Mouse (Mus musculus): Measurements from ENCODE around the gene Samm50.

Gene Samm50

GRCm38 (mm10) chr15:84212031-84212755, 20.2 kb downstream of the Samm50 start:
- peak; percentile 76 to 78 for DNase-seq

GRCm38 (mm10) chr15:84212756-84213105, 20.7 kb downstream of the Samm50 start:
- DNase-seq, result no peak

- DNase-seq, result no peak
These were observed 21.2 kb downstream of the Samm50 start for GRCm38 (mm10) chr15:84213162-84213739.

DNA sequence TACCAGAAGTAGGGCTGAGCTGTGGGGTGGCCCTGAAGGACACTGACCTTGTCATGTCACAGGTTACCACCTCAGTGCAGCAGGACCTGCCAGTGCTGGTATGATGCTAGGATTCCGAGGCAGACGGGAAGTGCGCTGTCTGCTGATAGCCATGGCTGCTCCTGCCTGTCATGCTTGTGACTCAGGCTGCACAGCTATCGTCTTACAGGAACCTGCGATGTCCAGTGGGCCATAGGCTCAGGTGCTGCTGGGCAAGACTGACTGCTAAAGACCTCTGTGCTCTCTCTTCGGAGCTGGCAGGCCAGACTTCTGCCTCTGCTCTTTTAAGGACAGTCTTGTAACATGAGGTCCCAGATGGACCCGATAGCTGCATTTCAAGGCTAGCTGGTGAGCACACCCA, 22.4 kb downstream of the Samm50 start:
- no peak for DNase-seq

GRCm38 (mm10) chr15:84215273-84215672, 23.2 kb downstream of the Samm50 start:
- DNase-seq, result no peak

- DNase-seq, result no peak
These were observed 24.0 kb downstream of the Samm50 start for GRCm38 (mm10) chr15:84216026-84216425.

DNA sequence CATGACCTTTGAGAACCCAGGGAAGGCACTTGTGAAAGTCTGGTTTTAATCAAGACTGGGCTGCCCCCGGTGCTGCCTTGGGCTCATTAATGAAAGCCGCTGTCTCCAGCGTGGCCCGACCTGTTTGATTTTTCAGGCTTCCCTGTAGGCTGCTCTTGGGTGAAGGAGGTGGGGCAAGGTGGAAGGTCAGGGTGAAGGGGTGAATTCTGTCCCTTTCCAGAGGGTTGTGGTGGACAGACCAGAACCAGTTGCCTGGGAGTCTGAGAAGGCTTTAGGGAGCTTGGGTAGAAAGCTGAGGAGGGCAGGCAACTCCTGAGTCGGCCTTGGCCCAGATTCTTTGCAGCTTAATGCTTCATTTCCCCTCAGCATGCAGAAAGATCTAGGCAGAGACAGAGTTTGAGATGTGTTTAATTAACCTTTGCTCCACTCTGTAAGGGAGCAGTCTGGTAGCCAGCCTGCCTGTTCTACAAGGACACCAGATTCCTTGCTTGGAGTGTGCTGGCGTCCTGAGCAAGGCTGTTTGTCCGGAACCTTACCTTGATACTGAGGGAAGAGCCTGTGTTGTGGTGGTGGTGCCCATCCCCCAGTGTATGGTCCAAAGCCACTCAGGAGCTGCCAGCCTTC, 24.5 kb downstream of the Samm50 start:
- no peak for DNase-seq

DNA sequence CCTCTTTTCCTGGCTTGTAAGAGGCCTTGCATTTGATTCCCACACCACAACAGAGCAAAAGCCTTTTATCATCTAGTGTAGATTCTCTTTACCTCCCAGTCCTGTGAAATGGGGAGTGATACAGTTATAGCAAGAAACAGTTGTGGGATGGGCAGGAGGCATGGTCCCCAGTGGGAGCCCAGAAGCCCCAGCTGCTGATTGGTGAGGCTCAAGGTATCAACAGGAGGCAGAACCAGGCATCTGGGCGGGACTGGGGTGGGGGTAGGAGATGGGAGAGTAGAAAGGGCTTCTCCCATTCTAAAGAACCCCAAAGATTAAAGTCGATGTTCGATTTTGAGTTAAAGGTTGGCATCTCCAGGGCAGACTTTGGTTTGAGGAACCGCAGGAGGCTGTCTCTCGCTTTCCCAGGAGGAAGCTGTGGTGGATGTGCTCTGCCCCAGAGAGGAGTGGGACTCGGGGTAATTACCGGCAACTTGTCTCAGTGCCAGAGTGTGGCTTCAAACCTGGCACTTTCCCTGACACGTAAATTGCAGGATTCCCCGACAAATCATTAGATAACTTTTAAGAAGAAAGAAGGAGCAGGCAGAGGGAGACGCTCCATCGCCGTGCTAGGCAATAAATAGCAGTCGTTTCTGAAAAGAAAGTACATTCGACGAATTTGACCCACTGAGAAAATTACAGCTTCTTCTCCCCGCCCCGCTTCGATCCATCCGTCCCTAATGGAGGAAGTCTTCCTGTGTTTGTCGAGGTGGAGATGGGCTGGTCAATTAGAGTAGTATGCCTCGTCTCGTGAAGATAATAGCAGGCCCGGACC, 26.1 kb downstream of the Samm50 start:
- DNase-seq, result no peak

DNA sequence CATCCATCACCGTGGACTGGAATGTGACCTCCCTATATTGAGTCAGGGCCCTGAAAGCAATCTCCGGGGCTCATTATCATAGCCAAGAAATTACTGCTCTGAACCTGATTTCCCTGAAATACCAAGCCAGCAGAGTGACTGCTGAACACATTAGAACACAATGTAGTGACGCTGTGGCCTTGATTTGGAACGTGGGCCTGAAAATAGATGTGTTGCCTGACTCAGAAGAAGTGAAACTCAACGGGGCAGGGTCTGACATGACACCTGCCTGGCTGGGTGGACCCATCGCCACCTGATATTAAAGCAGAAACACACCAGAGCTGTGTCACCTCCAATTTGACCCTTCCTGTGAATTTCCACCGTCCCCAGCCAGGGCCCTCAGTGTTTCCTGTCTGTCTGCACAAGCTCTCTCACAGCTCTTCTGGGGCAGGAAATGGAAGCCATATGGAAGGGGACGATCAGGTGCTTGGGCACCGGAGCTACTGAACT, 26.8 kb downstream of the Samm50 start:
- DNase-seq, result no peak

- no peak for DNase-seq
These were observed 29.5 kb downstream of the Samm50 start for GRCm38 (mm10) chr15:84221539-84221938.

- no peak for DNase-seq
These were observed 31.4 kb downstream of the Samm50 start for GRCm38 (mm10) chr15:84223423-84223822.

DNA sequence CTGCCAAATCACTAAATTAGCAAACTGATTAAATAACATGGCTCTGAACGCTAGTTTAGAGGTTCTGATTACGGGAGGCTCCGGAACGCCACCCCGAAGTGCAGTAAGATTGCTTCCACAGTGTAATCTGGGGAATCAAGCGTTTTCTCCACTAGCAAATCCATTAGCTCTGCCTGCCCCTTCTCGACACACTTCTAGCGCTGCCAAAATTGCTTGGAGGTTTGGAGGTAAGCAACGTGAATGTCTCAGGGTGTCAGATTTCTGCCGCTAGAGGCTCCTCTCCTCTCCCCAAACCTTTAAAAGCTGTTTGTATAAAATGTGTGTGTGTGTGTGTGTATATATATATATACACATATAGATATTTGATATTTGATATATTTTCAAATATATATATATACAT, 32.7 kb downstream of the Samm50 start:
- no peak for DNase-seq

GRCm38 (mm10) chr15:84226918-84227317, 34.9 kb downstream of the Samm50 start:
- no peak for DNase-seq

- no peak for DNase-seq
These were observed 38.6 kb downstream of the Samm50 start for GRCm38 (mm10) chr15:84230661-84231060.

DNA sequence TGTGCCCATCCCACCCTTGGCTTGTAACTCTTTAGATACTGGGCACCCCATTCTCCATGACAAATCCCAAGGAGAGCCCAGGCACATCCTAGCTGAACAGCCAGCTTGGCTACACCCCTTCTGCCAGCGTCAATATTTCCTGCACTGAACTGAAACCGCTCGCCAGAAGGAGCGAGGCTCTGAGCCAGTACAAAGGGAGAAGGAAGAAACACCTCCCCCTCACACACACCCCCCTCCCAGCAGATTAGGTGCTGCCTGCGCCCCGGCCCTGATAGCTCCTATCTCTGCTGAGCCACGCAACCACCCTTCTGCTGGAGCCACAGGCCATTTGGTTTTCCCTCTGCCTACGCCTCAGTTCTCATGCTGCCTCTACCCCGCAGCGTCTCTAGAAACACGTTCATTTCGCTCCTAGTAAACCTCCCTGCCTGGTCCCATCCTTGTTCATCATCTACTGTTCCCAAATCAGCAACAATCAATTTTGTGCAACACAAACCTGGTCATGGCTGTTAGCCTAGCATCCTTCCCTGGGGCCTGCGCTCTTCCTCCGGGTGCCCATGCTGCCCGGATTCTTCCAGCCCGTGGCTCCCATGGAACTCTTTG, 39.2 kb downstream of the Samm50 start:
- no peak for DNase-seq

GRCm38 (mm10) chr15:84231721-84232561, 39.9 kb downstream of the Samm50 start, which contains the start of gene Parvb:
Parvb (plus strand) TSS chr15:84232043.
- no peak for DNase-seq

- DNase-seq, result no peak
These were observed 40.6 kb downstream of the Samm50 start for GRCm38 (mm10) chr15:84232609-84233008.

DNA sequence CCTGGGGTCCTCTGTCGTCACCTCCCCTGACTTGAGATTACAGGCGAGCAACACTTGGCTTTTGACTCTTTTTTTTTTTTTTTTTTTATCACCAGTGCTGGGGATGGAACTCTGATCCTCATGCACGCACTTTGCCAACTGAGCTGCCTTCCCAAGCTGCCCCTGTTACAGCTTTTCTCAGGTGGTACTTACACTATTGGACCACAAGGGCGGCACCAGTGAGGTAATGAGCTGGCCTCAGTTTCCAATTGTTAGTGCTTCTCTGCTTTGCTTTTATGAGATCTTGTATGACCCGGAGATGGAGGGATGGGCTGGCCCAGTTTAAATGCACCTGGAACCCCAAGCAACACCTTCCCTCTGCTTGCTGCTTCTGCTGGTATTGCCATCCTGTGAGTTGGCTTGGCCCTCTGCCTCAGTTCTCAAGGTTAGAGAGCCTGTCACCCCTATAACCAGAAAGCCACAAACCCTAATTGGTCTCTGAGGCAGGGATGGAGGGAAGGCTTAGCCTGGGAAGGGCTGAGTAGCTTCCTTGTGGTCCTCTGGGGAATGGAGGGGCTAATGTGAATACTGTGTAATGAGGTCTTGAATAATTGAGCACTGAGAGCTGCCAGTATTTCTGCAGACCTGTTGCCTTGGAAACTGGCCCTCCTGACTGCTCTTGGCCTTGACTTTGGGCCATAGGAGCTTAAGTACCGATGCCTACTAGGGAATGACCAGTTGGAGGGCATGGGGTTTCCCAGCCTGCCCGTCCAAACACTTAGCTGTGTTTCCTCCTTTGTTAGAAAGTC, 42.9 kb downstream of the Samm50 start:
- no peak for DNase-seq

- no peak for DNase-seq
These were observed 43.6 kb downstream of the Samm50 start for GRCm38 (mm10) chr15:84235646-84236045.

- no peak for DNase-seq
These were observed 46.5 kb downstream of the Samm50 start for GRCm38 (mm10) chr15:84238552-84238951.

DNA sequence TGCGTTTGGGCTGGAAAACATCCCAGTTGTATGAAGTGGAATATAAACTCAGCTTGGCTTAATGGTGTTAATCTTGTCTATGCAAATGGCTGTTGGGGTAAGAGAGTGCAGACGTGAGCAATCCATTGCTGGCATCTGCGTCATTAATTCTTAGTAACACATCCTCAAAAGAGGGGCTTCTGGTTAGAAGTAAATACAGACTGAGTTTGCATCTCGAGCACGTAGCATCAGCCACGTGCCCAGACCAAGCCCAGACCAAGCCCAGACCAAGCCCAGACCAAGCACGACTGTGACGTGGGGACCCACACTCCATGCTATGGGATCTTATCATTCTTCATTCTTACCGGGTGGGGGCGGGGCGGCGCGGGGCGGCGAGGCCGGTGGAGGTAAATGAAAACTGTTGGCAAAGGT, 47.0 kb downstream of the Samm50 start:
- no peak for DNase-seq

All from thymus, postnatal 36 days (tissue).